Mouse (Mus musculus) bone marrow, adult 2 months (tissue): ENCODE measurements around the gene Pla2g4d.

Experiments used
- CTCF ChIP-seq: fragments of 200-500 bp; IDR thresholded peaks from 2 replicates; pipeline ENCODE4 v1.5.1; 2011; ENCODE audit warnings: low read length, control low read depth; ENCODE audit not compliant: control insufficient read depth, insufficient read depth
- POLR2A ChIP-seq: fragments of 200-500 bp; IDR thresholded peaks from 2 replicates; pipeline ENCODE4 v1.6.1; 2011; ENCODE audit warnings: low read depth, mild to moderate bottlenecking, control low read depth, low read length, borderline replicate concordance; ENCODE audit not compliant: control insufficient read depth

- TF ChIP-seq POLR2A (no peak), CTCF (no peak)
Measured at GRCm38 (mm10) chr2:120288995-120289394, at the start of gene Pla2g4d.
